Mouse (Mus musculus): ENCODE measurements around the gene Grik2. TPM values are rescaled to one million over a fixed set of nuclear protein-coding genes. Genes with fewer than 3 reads are reported as not detected.
"Not testable (repeated sequence)": the region's sequence is repeated elsewhere in the genome, so short reads cannot be mapped to it uniquely, and the experiment has no call there.

Gene Grik2
- polyA plus RNA-seq, 1 experiment from 2014 or later: 1.3 TPM

GRCm38 (mm10) chr10:49219631-49220030 lies 568.9 kb downstream of the Grik2 start:
- Histone ChIP-seq H3K9ac (ENCODE audit: low read length) (no peak overlapping the region), H3K27ac (replicated peaks) (no peak overlapping the region), H3K4me1 (replicated peaks; ENCODE audit: control insufficient read depth, insufficient read depth) (no peaks in the 10 kb centered on the region), H3K27me3 (ENCODE audit: control insufficient read depth, insufficient read depth, low read length) (no peaks in the 10 kb centered on the region), H3K4me2 (replicated peaks; ENCODE audit: low read depth) (no peak overlapping the region), H3K4me3 (ENCODE audit: low read depth, low read length) (no peak overlapping the region), H3K36me3 (ENCODE audit: control insufficient read depth, insufficient read depth, low read length) (no peaks in the 10 kb centered on the region), H3K9me3 (ENCODE audit: control insufficient read depth, low read length) (no peaks in the 10 kb centered on the region)
- ATAC-seq (ENCODE audit: low FRiP score, low TSS enrichment): no peak
- 46% methylated on average over 3 of the region's 3 CpGs for WGBS
- no peak for DNase-seq (ENCODE audit: low spot score)
- TF ChIP-seq CTCF (IDR thresholded peaks at IDR 0.05; ENCODE audit: low read depth) (no peak), EP300 (optimal IDR thresholded peaks at IDR 0.05) (no peak)

GRCm38 (mm10) chr10:49191773-49192371 lies 596.7 kb downstream of the Grik2 start:
- ATAC-seq (ENCODE audit: low FRiP score, low TSS enrichment) (no peak), DNase-seq (ENCODE audit: low spot score) (no peak)
- TF ChIP-seq EP300 (optimal IDR thresholded peaks at IDR 0.05) (no peak), CTCF (IDR thresholded peaks at IDR 0.05; ENCODE audit: low read depth) (no peak)
- Histone ChIP-seq H3K27ac (replicated peaks) (no peak overlapping the region), H3K27me3 (ENCODE audit: control insufficient read depth, insufficient read depth, low read length) (no peaks in the 10 kb centered on the region), H3K9me3 (ENCODE audit: control insufficient read depth, low read length) (no peaks in the 10 kb centered on the region), H3K9ac (ENCODE audit: low read length) (no peak overlapping the region), H3K4me3 (ENCODE audit: low read depth, low read length) (no peak overlapping the region), H3K36me3 (ENCODE audit: control insufficient read depth, insufficient read depth, low read length) (no peaks in the 10 kb centered on the region), H3K4me1 (replicated peaks; ENCODE audit: control insufficient read depth, insufficient read depth) (no peaks in the 10 kb centered on the region), H3K4me2 (replicated peaks; ENCODE audit: low read depth) (no peak overlapping the region)

- H3K36me3 ChIP-seq (ENCODE audit: control insufficient read depth, insufficient read depth, low read length): no peaks in the 10 kb centered on the region
- H3K9ac ChIP-seq (ENCODE audit: low read length): no peak overlapping the region
- ATAC-seq (ENCODE audit: low FRiP score, low TSS enrichment) (no peak), DNase-seq (ENCODE audit: low spot score) (no peak)
- 60% methylated on average over 1 of the region's 1 CpGs for WGBS
- no peak overlapping the region for H3K4me3 ChIP-seq (ENCODE audit: low read depth, low read length)
- H3K4me1 ChIP-seq (replicated peaks; ENCODE audit: control insufficient read depth, insufficient read depth): no peaks in the 10 kb centered on the region
- TF ChIP-seq EP300 (optimal IDR thresholded peaks at IDR 0.05) (no peak), CTCF (IDR thresholded peaks at IDR 0.05; ENCODE audit: low read depth) (no peak)
- no peaks in the 10 kb centered on the region for H3K9me3 ChIP-seq (ENCODE audit: control insufficient read depth, low read length)
- no peak overlapping the region for H3K4me2 ChIP-seq (replicated peaks; ENCODE audit: low read depth)
- H3K27ac ChIP-seq (replicated peaks): no peak overlapping the region
- H3K27me3 ChIP-seq (ENCODE audit: control insufficient read depth, insufficient read depth, low read length): no peaks in the 10 kb centered on the region
Observed at GRCm38 (mm10) chr10:49191291-49191690, 597.3 kb downstream of the Grik2 start.

GRCm38 (mm10) chr10:49154134-49154533 lies 634.4 kb downstream of the Grik2 start:
- H3K4me2 ChIP-seq (replicated peaks; ENCODE audit: low read depth): no peak overlapping the region
- 82% methylated on average over 4 of the region's 4 CpGs for WGBS

GRCm38 (mm10) chr10:49151496-49151895 lies 637.1 kb downstream of the Grik2 start:
- H3K9me3 ChIP-seq (ENCODE audit: control insufficient read depth, low read length); H3K27me3 ChIP-seq (ENCODE audit: control insufficient read depth, insufficient read depth, low read length); ATAC-seq (ENCODE audit: low FRiP score, low TSS enrichment); H3K27ac ChIP-seq (replicated peaks); H3K36me3 ChIP-seq (ENCODE audit: control insufficient read depth, insufficient read depth, low read length); H3K9ac ChIP-seq (ENCODE audit: low read length); H3K4me3 ChIP-seq (ENCODE audit: low read depth, low read length); H3K4me1 ChIP-seq (replicated peaks; ENCODE audit: control insufficient read depth, insufficient read depth); H3K4me2 ChIP-seq (replicated peaks; ENCODE audit: low read depth); DNase-seq (ENCODE audit: low spot score): not testable (repeated sequence)
- WGBS: 86% methylated on average over 4 of the region's 4 CpGs

More at GRCm38 (mm10) chr10:49154134-49154533, 634.4 kb downstream of the Grik2 start:
- DNase-seq (ENCODE audit: low spot score) (no peak), ATAC-seq (ENCODE audit: low FRiP score, low TSS enrichment) (no peak)
- H3K9ac ChIP-seq (ENCODE audit: low read length): no peak overlapping the region
- no peak overlapping the region for H3K27ac ChIP-seq (replicated peaks)
- no peak overlapping the region for H3K4me3 ChIP-seq (ENCODE audit: low read depth, low read length)
- H3K9me3 ChIP-seq (ENCODE audit: control insufficient read depth, low read length): no peaks in the 10 kb centered on the region
- no peaks in the 10 kb centered on the region for H3K36me3 ChIP-seq (ENCODE audit: control insufficient read depth, insufficient read depth, low read length)
- no peaks in the 10 kb centered on the region for H3K4me1 ChIP-seq (replicated peaks; ENCODE audit: control insufficient read depth, insufficient read depth)
- no peaks in the 10 kb centered on the region for H3K27me3 ChIP-seq (ENCODE audit: control insufficient read depth, insufficient read depth, low read length)
- TF ChIP-seq CTCF (IDR thresholded peaks at IDR 0.05; ENCODE audit: low read depth) (no peak), EP300 (optimal IDR thresholded peaks at IDR 0.05) (no peak)

- no peaks in the 10 kb centered on the region for H3K27me3 ChIP-seq (ENCODE audit: control insufficient read depth, insufficient read depth, low read length)
- H3K4me3 ChIP-seq (ENCODE audit: low read depth, low read length): no peak overlapping the region
- H3K9me3 ChIP-seq (ENCODE audit: control insufficient read depth, low read length): no peaks in the 10 kb centered on the region
- no peak overlapping the region for H3K4me2 ChIP-seq (replicated peaks; ENCODE audit: low read depth)
- H3K9ac ChIP-seq (ENCODE audit: low read length): no peak overlapping the region
- no peak for TF ChIP-seq CTCF (IDR thresholded peaks at IDR 0.05; ENCODE audit: low read depth)
- no peak for TF ChIP-seq EP300 (optimal IDR thresholded peaks at IDR 0.05)
- WGBS: 90% methylated on average over 4 of the region's 4 CpGs
- ATAC-seq (ENCODE audit: low FRiP score, low TSS enrichment): no peak
- no peak overlapping the region for H3K27ac ChIP-seq (replicated peaks)
- H3K36me3 ChIP-seq (ENCODE audit: control insufficient read depth, insufficient read depth, low read length): no peaks in the 10 kb centered on the region
- no peaks in the 10 kb centered on the region for H3K4me1 ChIP-seq (replicated peaks; ENCODE audit: control insufficient read depth, insufficient read depth)
- DNase-seq (ENCODE audit: low spot score): no peak
Observed at GRCm38 (mm10) chr10:49149714-49150113, 638.9 kb downstream of the Grik2 start.
